Mouse (Mus musculus) G1E (cell line): ENCODE measurements around the gene Tmco3. TPM values are rescaled to one million over a fixed set of nuclear protein-coding genes. Genes with fewer than 3 reads are reported as not detected.

Experiments used
- ATAC-seq: 2 replicates; pipeline ENCODE4 v1.8.0; 2016; ENCODE audit warnings: mild to moderate bottlenecking; ENCODE audit not compliant: insufficient number of reproducible peaks, poor library complexity, low FRiP score, severe bottlenecking; ENCODE audit errors: extremely low read depth
- DNase-seq: peaks from one replicate; pipeline ENCODE4 v3.0.0; 2012; ENCODE audit warnings: low spot score
- H3K27me3 ChIP-seq: 2 replicates; pipeline ENCODE4 v1.6.1; 2012; ENCODE audit warnings: mild to moderate bottlenecking, low read length, inconsistent platforms; ENCODE audit not compliant: insufficient read depth
- H3K36me3 ChIP-seq: replicated peaks from 2 replicates; pipeline ENCODE3; 2012; ENCODE audit warnings: mild to moderate bottlenecking, inconsistent platforms
- H3K4me1 ChIP-seq: 2 replicates; pipeline ENCODE4 v1.6.1; 2012; ENCODE audit warnings: low read depth, low read length, inconsistent platforms, mixed read lengths; ENCODE audit not compliant: insufficient read depth
- H3K4me3 ChIP-seq: 2 replicates; pipeline ENCODE4 v1.5.1; 2012; ENCODE audit warnings: low read depth, mild to moderate bottlenecking, inconsistent platforms, low read length, moderate library complexity, mixed read lengths
- H3K9me3 ChIP-seq: replicated peaks from 2 replicates; pipeline ENCODE4 v1.6.1; 2012; ENCODE audit warnings: inconsistent platforms
- CTCF ChIP-seq: IDR thresholded peaks from 2 replicates; pipeline ENCODE4 v1.5.1; 2012; ENCODE audit warnings: low read depth, low read length, inconsistent platforms, mixed read lengths
- GATA1 ChIP-seq: IDR thresholded peaks from 2 replicates; pipeline ENCODE4 v1.6.1; 2012; ENCODE audit warnings: borderline replicate concordance, low read length, inconsistent platforms, mixed read lengths
- GATA2 ChIP-seq: IDR thresholded peaks from 2 replicates; pipeline ENCODE4 v1.6.1; 2012; ENCODE audit warnings: low read depth, low read length, inconsistent platforms, borderline replicate concordance
- POLR2AphosphoS5 ChIP-seq: IDR thresholded peaks from 2 replicates; pipeline ENCODE4 v1.6.1; 2012; ENCODE audit warnings: low read depth, low read length, inconsistent platforms; ENCODE audit not compliant: insufficient replicate concordance
- TAL1 ChIP-seq: conservative IDR thresholded peaks from 2 replicates; pipeline ENCODE4 v1.6.1; 2012; ENCODE audit warnings: low read depth, low read length, inconsistent platforms, mixed read lengths
- polyA plus RNA-seq: library from polyadenylated mRNA; stranded (reverse); fragments of >175 nt; gene quantifications from 2 replicates; pipeline ENCODE4 v1.2.3, GENCODE M21; 2012
- total RNA-seq, 2 experiments: library from RNA; stranded (forward) in 1 of 2; stranded (reverse) in 1 of 2; fragments of 200-1000 nt in 1 of 2; fragments of >200 nt in 1 of 2; fragmentation: Nextera tagmentation in 1 of 2; gene quantifications; 2 replicates each; pipeline ENCODE4 v1.2.3; 2014 to 2017

Gene Tmco3
- 5.8 and 7.0 TPM in 2 replicates for total RNA-seq (2014; fragmentation: Nextera tagmentation)
- total RNA-seq (2017): 9.3 and 12.6 TPM in 2 replicates
- polyA plus RNA-seq: 10.2 and 13.4 TPM in 2 replicates

GRCm38 (mm10) chr8:13287692-13288623 is at the start of gene Tmco3, which contains the start of gene Dcun1d2:
TSS of gene Tmco3 (plus strand) at chr8:13288190.
TSS of gene Dcun1d2 (minus strand) at chr8:13288131.
- peak; percentile 82 for DNase-seq
- ATAC-seq: peak; percentile 61
- Histone ChIP-seq H3K27me3 (no peaks in the 10 kb centered on the region), H3K4me1 (peaks cover 54% of the 10 kb centered on the region), H3K9me3 (no peaks in the 10 kb centered on the region), H3K4me3 (peak within 1 kb of the TSS; percentile 90), H3K36me3 (peaks cover 38% of the 10 kb centered on the region)
- TF ChIP-seq POLR2AphosphoS5 (no peak), TAL1 (no peak), GATA1 (no peak), GATA2 (no peak), CTCF (no peak)

- no peaks in the 10 kb centered on the region for H3K4me1 ChIP-seq
- H3K9me3 ChIP-seq: no peaks in the 10 kb centered on the region
- ATAC-seq: no peak
- peaks cover 59% of the 10 kb centered on the region for H3K27me3 ChIP-seq
- no peak for TF ChIP-seq CTCF
- no peak for TF ChIP-seq GATA1
- no peak for TF ChIP-seq POLR2AphosphoS5
- no peak for TF ChIP-seq GATA2
- TF ChIP-seq TAL1: no peak
- H3K36me3 ChIP-seq: no peaks in the 10 kb centered on the region
- no peak for DNase-seq
- H3K4me3 ChIP-seq: no peak overlapping the region
Measured at GRCm38 (mm10) chr8:13240055-13240454, 47.9 kb upstream of the Tmco3 start.

GRCm38 (mm10) chr8:13240691-13241090 is 47.3 kb upstream of the Tmco3 start:
- H3K4me1 ChIP-seq: no peaks in the 10 kb centered on the region
- peaks cover 58% of the 10 kb centered on the region for H3K27me3 ChIP-seq
- H3K36me3 ChIP-seq: no peaks in the 10 kb centered on the region
- ATAC-seq (no peak), DNase-seq (no peak)
- no peaks in the 10 kb centered on the region for H3K9me3 ChIP-seq
- TF ChIP-seq CTCF (no peak), POLR2AphosphoS5 (no peak), GATA1 (no peak), GATA2 (no peak), TAL1 (no peak)
- no peak overlapping the region for H3K4me3 ChIP-seq

GRCm38 (mm10) chr8:13242985-13243870 is 44.8 kb upstream of the Tmco3 start:
- Histone ChIP-seq H3K4me3 (no peak overlapping the region), H3K4me1 (no peaks in the 10 kb centered on the region), H3K36me3 (no peaks in the 10 kb centered on the region), H3K27me3 (peaks cover 58% of the 10 kb centered on the region), H3K9me3 (no peaks in the 10 kb centered on the region)
- TF ChIP-seq GATA2: no peak
- no peak for TF ChIP-seq CTCF
- no peak for TF ChIP-seq GATA1
- no peak for TF ChIP-seq TAL1
- no peak for TF ChIP-seq POLR2AphosphoS5
- ATAC-seq (no peak), DNase-seq (no peak)

GRCm38 (mm10) chr8:13244343-13244880 is 43.6 kb upstream of the Tmco3 start:
- DNase-seq (no peak), ATAC-seq (no peak)
- TF ChIP-seq CTCF (no peak), GATA2 (no peak), GATA1 (no peak), POLR2AphosphoS5 (no peak), TAL1 (no peak)
- peaks cover 62% of the 10 kb centered on the region for H3K27me3 ChIP-seq
- H3K36me3 ChIP-seq: no peaks in the 10 kb centered on the region
- H3K4me1 ChIP-seq: no peaks in the 10 kb centered on the region
- no peak overlapping the region for H3K4me3 ChIP-seq
- no peaks in the 10 kb centered on the region for H3K9me3 ChIP-seq
